In genomic region chr15:95418641-95419040, GRCm38 (mm10) we compare ENCODE assay signal across 18 mouse cellular contexts.
DNase-seq lines count a peak whose midpoint lies in the region; ATAC-seq and TF ChIP-seq lines count a peak whose summit lies in the region.
"Had no signal": no experiment of that assay in that cellular context is flagged by ENCODE, and none has a peak within 500 bp of the region (broad histone marks: within the 10 kb centered on the region; RNA-seq: fewer than 3 reads in every experiment).

No protein-coding gene starts in this region.

- H3K4me2 ChIP-seq in forebrain, embryonic 12.5 days = no peak overlapping the region
- no peak overlapping the region for H3K4me2 ChIP-seq in forebrain, embryonic 13.5 days
- H3K4me2 ChIP-seq in midbrain, embryonic 16.5 days (ENCODE audit: low read length) = no peak overlapping the region
- H3K4me2 ChIP-seq in midbrain, embryonic 11.5 days = no peak overlapping the region
- H3K4me2 ChIP-seq: embryonic facial prominence, embryonic 13.5 days; heart, embryonic 12.5 days; hindbrain, embryonic 14.5 days; intestine, embryonic 15.5 days had no signal

- 0 out of 2 replicates have a peak overlapping the region, but pooled peaks have one; percentile 11 for H3K27ac ChIP-seq in forebrain, embryonic 12.5 days
- H3K27ac ChIP-seq in forebrain, embryonic 13.5 days = no peak overlapping the region
- no peak overlapping the region for H3K27ac ChIP-seq in liver, adult 2 months (replicated peaks; ENCODE audit: insufficient read depth, low read depth, low read length)
- H3K27ac ChIP-seq in midbrain, embryonic 16.5 days (ENCODE audit: low read length) = peak overlapping the region; percentile 54; the same call in 1 of the 2 replicates
- no peak overlapping the region for H3K27ac ChIP-seq in midbrain, embryonic 11.5 days (ENCODE audit: low read depth, low read length)
- H3K27ac ChIP-seq: embryonic facial prominence, embryonic 13.5 days; heart, adult 2 months; hindbrain, embryonic 10.5 days; hindbrain, embryonic 14.5 days; intestine, embryonic 15.5 days had no signal

- H3K79me2 ChIP-seq in liver, adult 2 months (ENCODE audit: control insufficient read depth, insufficient read depth, low read length) = no peaks in the 10 kb centered on the region

- no peak overlapping the region for H3K4me3 ChIP-seq in forebrain, embryonic 12.5 days (replicated peaks)
- H3K4me3 ChIP-seq in forebrain, embryonic 13.5 days = no peak overlapping the region
- H3K4me3 ChIP-seq in liver, adult 2 months (ENCODE audit: insufficient read depth, low read depth, low read length) = no peak overlapping the region
- H3K4me3 ChIP-seq in midbrain, embryonic 16.5 days (ENCODE audit: low read depth, low read length) = no peak overlapping the region
- no peak overlapping the region for H3K4me3 ChIP-seq in midbrain, embryonic 11.5 days (ENCODE audit: low read depth, low read length)
- H3K4me3 ChIP-seq: embryonic facial prominence, embryonic 13.5 days; heart, adult 2 months; heart, embryonic 12.5 days; hindbrain, embryonic 10.5 days; intestine, embryonic 15.5 days had no signal

- 30% methylated on average over 4 of the region's 4 CpGs for WGBS in forebrain, embryonic 12.5 days
- 26% methylated on average over 4 of the region's 4 CpGs for WGBS in forebrain, embryonic 13.5 days
- 72% methylated on average over 4 of the region's 4 CpGs for WGBS in liver, adult 2 months
- 50% methylated on average over 4 of the region's 4 CpGs for WGBS in midbrain, embryonic 16.5 days
- 83% methylated on average over 4 of the region's 4 CpGs for WGBS in midbrain, embryonic 11.5 days

- H3K27me3 ChIP-seq in forebrain, embryonic 12.5 days = peaks cover 5% of the 10 kb centered on the region; the same call in 1 of the 2 replicates
- peaks cover 5% of the 10 kb centered on the region for H3K27me3 ChIP-seq in forebrain, embryonic 13.5 days
- no peaks in the 10 kb centered on the region for H3K27me3 ChIP-seq in liver, adult 2 months (ENCODE audit: control insufficient read depth, insufficient read depth, low read length)
- no peaks in the 10 kb centered on the region for H3K27me3 ChIP-seq in midbrain, embryonic 16.5 days (ENCODE audit: control insufficient read depth, insufficient read depth, low read depth, low read length)
- no peaks in the 10 kb centered on the region for H3K27me3 ChIP-seq in midbrain, embryonic 11.5 days (ENCODE audit: control insufficient read depth, insufficient read depth, low read length)
- H3K27me3 ChIP-seq: embryonic facial prominence, embryonic 13.5 days; heart, embryonic 12.5 days; intestine, embryonic 15.5 days had no signal

- ATAC-seq in forebrain, embryonic 12.5 days (ENCODE audit: low FRiP score) = peak; percentile 51; the same call in 1 of the 2 replicates
- no peak for ATAC-seq in forebrain, embryonic 13.5 days
- ATAC-seq in midbrain, embryonic 16.5 days = no peak
- ATAC-seq in midbrain, embryonic 11.5 days (ENCODE audit: low FRiP score) = no peak
- ATAC-seq: intestine, embryonic 15.5 days had no signal

- H3K9me3 ChIP-seq in forebrain, embryonic 12.5 days = no peaks in the 10 kb centered on the region
- no peaks in the 10 kb centered on the region for H3K9me3 ChIP-seq in forebrain, embryonic 13.5 days (replicated peaks)
- H3K9me3 ChIP-seq in midbrain, embryonic 16.5 days (replicated peaks; ENCODE audit: control insufficient read depth, low read length, poor library complexity, severe bottlenecking) = no peaks in the 10 kb centered on the region
- H3K9me3 ChIP-seq in midbrain, embryonic 11.5 days (ENCODE audit: control insufficient read depth, low read length) = no peaks in the 10 kb centered on the region
- H3K9me3 ChIP-seq: embryonic facial prominence, embryonic 13.5 days; heart, embryonic 12.5 days; hindbrain, embryonic 10.5 days; intestine, embryonic 15.5 days had no signal

- no peak for TF ChIP-seq CTCF in liver, adult 2 months (IDR thresholded peaks at IDR 0.05; ENCODE audit: low read depth, low read length)

- peak; percentile 4 for DNase-seq in liver, adult 2 months (ENCODE audit: extremely low read depth, low read depth, low spot score)
- no peak for DNase-seq in liver
- no peak for DNase-seq in midbrain, embryonic 11.5 days (ENCODE audit: low spot score, missing footprints)
- DNase-seq in B cell, adult 2 months = no peak
- DNase-seq: adrenal gland, postnatal 14 days; cerebellum, adult 18-20 months; cerebellum, adult 9-11 months; cerebellum, postnatal 36 days; gastrocnemius, postnatal 10 days; heart, adult 2 months had no signal

- peaks cover 13% of the 10 kb centered on the region; the same call in 1 of the 2 replicates for H3K36me3 ChIP-seq in forebrain, embryonic 12.5 days (replicated peaks)
- H3K36me3 ChIP-seq in forebrain, embryonic 13.5 days (ENCODE audit: poor library complexity, severe bottlenecking) = peaks cover 24% of the 10 kb centered on the region
- no peaks in the 10 kb centered on the region for H3K36me3 ChIP-seq in liver, adult 2 months (ENCODE audit: control insufficient read depth, insufficient read depth, low read length)
- peaks cover 2% of the 10 kb centered on the region; the same call in 1 of the 2 replicates for H3K36me3 ChIP-seq in midbrain, embryonic 16.5 days (ENCODE audit: control insufficient read depth, insufficient read depth, low read length)
- H3K36me3 ChIP-seq in midbrain, embryonic 11.5 days (ENCODE audit: control insufficient read depth, insufficient read depth, low read length) = peaks cover 2% of the 10 kb centered on the region; the same call in 1 of the 2 replicates
- H3K36me3 ChIP-seq: embryonic facial prominence, embryonic 13.5 days; heart, embryonic 12.5 days; intestine, embryonic 15.5 days had no signal

- H3K4me1 ChIP-seq in forebrain, embryonic 12.5 days = peaks cover 22% of the 10 kb centered on the region; the same call in 1 of the 2 replicates
- peaks cover 27% of the 10 kb centered on the region for H3K4me1 ChIP-seq in forebrain, embryonic 13.5 days
- no peaks in the 10 kb centered on the region for H3K4me1 ChIP-seq in liver, adult 2 months (ENCODE audit: control insufficient read depth, insufficient read depth, low read length)
- no peaks in the 10 kb centered on the region for H3K4me1 ChIP-seq in midbrain, embryonic 16.5 days (ENCODE audit: control insufficient read depth, insufficient read depth, low read length)
- H3K4me1 ChIP-seq in midbrain, embryonic 11.5 days (ENCODE audit: control insufficient read depth, insufficient read depth, low read length) = no peaks in the 10 kb centered on the region
- H3K4me1 ChIP-seq: embryonic facial prominence, embryonic 13.5 days; heart, embryonic 12.5 days; intestine, embryonic 15.5 days had no signal

- TF ChIP-seq POLR2A in liver, adult 2 months (IDR thresholded peaks at IDR 0.05; ENCODE audit: extremely low read depth, insufficient read depth, low read length) = no peak

- H3K9ac ChIP-seq in forebrain, embryonic 12.5 days = no peak overlapping the region
- no peak overlapping the region for H3K9ac ChIP-seq in forebrain, embryonic 13.5 days
- no peak overlapping the region for H3K9ac ChIP-seq in liver, adult 2 months (ENCODE audit: low read depth, low read length)
- no peak overlapping the region for H3K9ac ChIP-seq in midbrain, embryonic 16.5 days (ENCODE audit: low read depth, low read length)
- no peak overlapping the region for H3K9ac ChIP-seq in midbrain, embryonic 11.5 days (ENCODE audit: low read length)
- H3K9ac ChIP-seq: embryonic facial prominence, embryonic 13.5 days; heart, embryonic 12.5 days; hindbrain, embryonic 14.5 days; intestine, embryonic 15.5 days had no signal

Comparison
In these comparisons a context has a peak if more than half of its experiments do, and no peak if none do; other contexts are left out.
1. H3K27ac ChIP-seq: peak in forebrain, embryonic 12.5 days (single experiment) and midbrain, embryonic 16.5 days (single experiment); none in forebrain, embryonic 13.5 days (single experiment), liver, adult 2 months (single experiment) and midbrain, embryonic 11.5 days (single experiment).